Mouse (Mus musculus) ES-Bruce4 (cell line): ENCODE data around the gene Plpp6.

ENCODE experiments used
- CTCF ChIP-seq: IDR thresholded peaks from one replicate; pipeline ENCODE4 v1.8.1; 2011; ENCODE audit warnings: low read depth, low read length
- EP300 ChIP-seq: IDR thresholded peaks from 2 replicates; pipeline ENCODE4 v1.6.1; 2011; ENCODE audit warnings: low read depth, low read length; ENCODE audit not compliant: insufficient read depth
- POLR2A ChIP-seq: IDR thresholded peaks from one replicate; pipeline ENCODE4 v1.8.1; 2011; ENCODE audit warnings: low read length; ENCODE audit not compliant: insufficient read depth

- TF ChIP-seq CTCF (peak; percentile 47), POLR2A (no peak), EP300 (peak; percentile 63; the same call in 1 of the 2 replicates)
Measured at GRCm38 (mm10) chr19:28963842-28964551, at the start of gene Plpp6.
